Mouse (Mus musculus): ENCODE results near the gene Rfx5. TPM values are rescaled to one million over a fixed set of nuclear protein-coding genes. Genes with fewer than 3 reads are reported as not detected.
"Not testable (repeated sequence)": the region's sequence is repeated elsewhere in the genome, so short reads cannot be mapped to it uniquely, and the experiment has no call there.

Rfx5 gene
- polyA plus RNA-seq, 1 experiment from 2014 or later, result 13.7 TPM

GRCm38 (mm10) chr3:94932809-94933564, 20.9 kb upstream of the Rfx5 start, which contains the start of gene Selenbp1:
Selenbp1 (plus strand) TSS chr3:94933056.
- Histone ChIP-seq H3K9me3 (ENCODE audit: control insufficient read depth, low read length) (no peaks in the 10 kb centered on the region), H3K36me3 (ENCODE audit: control insufficient read depth, insufficient read depth, low read length) (no peaks in the 10 kb centered on the region), H3K4me1 (ENCODE audit: control insufficient read depth, insufficient read depth, low read length) (0 out of 2 replicates have a peak, but pooled peaks cover 3% of the 10 kb centered on the region), H3K27me3 (ENCODE audit: control insufficient read depth, insufficient read depth, low read length) (no peaks in the 10 kb centered on the region), H3K4me3 (ENCODE audit: low read depth, low read length) (no peak within 1 kb of the TSS), H3K9ac (ENCODE audit: low read length) (no peak within 1 kb of the TSS), H3K4me2 (ENCODE audit: low read depth, severe bottlenecking) (peak within 1 kb of the TSS; percentile 38), H3K27ac (replicated peaks; ENCODE audit: low read depth, low read length) (0 out of 2 replicates have a peak within 1 kb of the TSS, but pooled peaks have one; percentile 14)
- WGBS, result 23% methylated on average over 16 of the region's 16 CpGs
- ATAC-seq (ENCODE audit: insufficient number of reproducible peaks, low FRiP score, low TSS enrichment, low read depth) (peak; percentile 77), DNase-seq (ENCODE audit: low spot score) (peak; percentile 77)

- not testable (repeated sequence) for DNase-seq (ENCODE audit: low spot score); H3K9me3 ChIP-seq (ENCODE audit: control insufficient read depth, low read length); H3K9ac ChIP-seq (ENCODE audit: low read length); ATAC-seq (ENCODE audit: insufficient number of reproducible peaks, low FRiP score, low TSS enrichment, low read depth); H3K4me3 ChIP-seq (ENCODE audit: low read depth, low read length); H3K4me2 ChIP-seq (ENCODE audit: low read depth, severe bottlenecking); H3K27ac ChIP-seq (replicated peaks; ENCODE audit: low read depth, low read length); H3K4me1 ChIP-seq (ENCODE audit: control insufficient read depth, insufficient read depth, low read length); H3K36me3 ChIP-seq (ENCODE audit: control insufficient read depth, insufficient read depth, low read length); H3K27me3 ChIP-seq (ENCODE audit: control insufficient read depth, insufficient read depth, low read length)
- WGBS, result no CpG with 5 or more reads among the region's 2 CpGs
Observed at GRCm38 (mm10) chr3:94933604-94934003, 20.3 kb upstream of the Rfx5 start.

GRCm38 (mm10) chr3:94934564-94934963, 19.3 kb upstream of the Rfx5 start:
- not testable (repeated sequence) for H3K36me3 ChIP-seq (ENCODE audit: control insufficient read depth, insufficient read depth, low read length); DNase-seq (ENCODE audit: low spot score); H3K27me3 ChIP-seq (ENCODE audit: control insufficient read depth, insufficient read depth, low read length); H3K4me2 ChIP-seq (ENCODE audit: low read depth, severe bottlenecking); H3K4me3 ChIP-seq (ENCODE audit: low read depth, low read length); H3K4me1 ChIP-seq (ENCODE audit: control insufficient read depth, insufficient read depth, low read length); ATAC-seq (ENCODE audit: insufficient number of reproducible peaks, low FRiP score, low TSS enrichment, low read depth); H3K9ac ChIP-seq (ENCODE audit: low read length); H3K9me3 ChIP-seq (ENCODE audit: control insufficient read depth, low read length); H3K27ac ChIP-seq (replicated peaks; ENCODE audit: low read depth, low read length)
- WGBS, result 89% methylated on average over 3 of the region's 3 CpGs

- not testable (repeated sequence) for H3K27me3 ChIP-seq (ENCODE audit: control insufficient read depth, insufficient read depth, low read length)
Observed at GRCm38 (mm10) chr3:94935332-94935731, 18.5 kb upstream of the Rfx5 start.

GRCm38 (mm10) chr3:94936147-94936546, 17.7 kb upstream of the Rfx5 start:
- not testable (repeated sequence) for ATAC-seq (ENCODE audit: insufficient number of reproducible peaks, low FRiP score, low TSS enrichment, low read depth); H3K27ac ChIP-seq (replicated peaks; ENCODE audit: low read depth, low read length)
- WGBS, result 87% methylated on average over 5 of the region's 5 CpGs

More at GRCm38 (mm10) chr3:94935332-94935731, 18.5 kb upstream of the Rfx5 start:
- H3K4me2 ChIP-seq (ENCODE audit: low read depth, severe bottlenecking); H3K4me1 ChIP-seq (ENCODE audit: control insufficient read depth, insufficient read depth, low read length); H3K9ac ChIP-seq (ENCODE audit: low read length); DNase-seq (ENCODE audit: low spot score); H3K9me3 ChIP-seq (ENCODE audit: control insufficient read depth, low read length); ATAC-seq (ENCODE audit: insufficient number of reproducible peaks, low FRiP score, low TSS enrichment, low read depth); H3K4me3 ChIP-seq (ENCODE audit: low read depth, low read length); H3K36me3 ChIP-seq (ENCODE audit: control insufficient read depth, insufficient read depth, low read length); H3K27ac ChIP-seq (replicated peaks; ENCODE audit: low read depth, low read length): not testable (repeated sequence)
- 93% methylated on average over 3 of the region's 3 CpGs for WGBS

GRCm38 (mm10) chr3:94937194-94937593, 16.7 kb upstream of the Rfx5 start:
- not testable (repeated sequence) for H3K9ac ChIP-seq (ENCODE audit: low read length); H3K4me2 ChIP-seq (ENCODE audit: low read depth, severe bottlenecking); ATAC-seq (ENCODE audit: insufficient number of reproducible peaks, low FRiP score, low TSS enrichment, low read depth); DNase-seq (ENCODE audit: low spot score); H3K27me3 ChIP-seq (ENCODE audit: control insufficient read depth, insufficient read depth, low read length); H3K36me3 ChIP-seq (ENCODE audit: control insufficient read depth, insufficient read depth, low read length); H3K9me3 ChIP-seq (ENCODE audit: control insufficient read depth, low read length); H3K27ac ChIP-seq (replicated peaks; ENCODE audit: low read depth, low read length); H3K4me3 ChIP-seq (ENCODE audit: low read depth, low read length); H3K4me1 ChIP-seq (ENCODE audit: control insufficient read depth, insufficient read depth, low read length)
- 86% methylated on average over 6 of the region's 7 CpGs for WGBS

More at GRCm38 (mm10) chr3:94936147-94936546, 17.7 kb upstream of the Rfx5 start:
- not testable (repeated sequence) for H3K4me3 ChIP-seq (ENCODE audit: low read depth, low read length); H3K9me3 ChIP-seq (ENCODE audit: control insufficient read depth, low read length); H3K36me3 ChIP-seq (ENCODE audit: control insufficient read depth, insufficient read depth, low read length); H3K9ac ChIP-seq (ENCODE audit: low read length); H3K4me1 ChIP-seq (ENCODE audit: control insufficient read depth, insufficient read depth, low read length); H3K4me2 ChIP-seq (ENCODE audit: low read depth, severe bottlenecking); H3K27me3 ChIP-seq (ENCODE audit: control insufficient read depth, insufficient read depth, low read length); DNase-seq (ENCODE audit: low spot score)

GRCm38 (mm10) chr3:94940033-94940432, 13.8 kb upstream of the Rfx5 start:
- H3K4me3 ChIP-seq (ENCODE audit: low read depth, low read length); H3K9ac ChIP-seq (ENCODE audit: low read length); H3K27me3 ChIP-seq (ENCODE audit: control insufficient read depth, insufficient read depth, low read length); H3K27ac ChIP-seq (replicated peaks; ENCODE audit: low read depth, low read length); H3K9me3 ChIP-seq (ENCODE audit: control insufficient read depth, low read length); DNase-seq (ENCODE audit: low spot score); H3K4me1 ChIP-seq (ENCODE audit: control insufficient read depth, insufficient read depth, low read length); ATAC-seq (ENCODE audit: insufficient number of reproducible peaks, low FRiP score, low TSS enrichment, low read depth); H3K4me2 ChIP-seq (ENCODE audit: low read depth, severe bottlenecking); H3K36me3 ChIP-seq (ENCODE audit: control insufficient read depth, insufficient read depth, low read length): not testable (repeated sequence)
- 49% methylated on average over 9 of the region's 9 CpGs for WGBS

- not testable (repeated sequence) for DNase-seq (ENCODE audit: low spot score); H3K4me2 ChIP-seq (ENCODE audit: low read depth, severe bottlenecking); H3K4me3 ChIP-seq (ENCODE audit: low read depth, low read length); H3K4me1 ChIP-seq (ENCODE audit: control insufficient read depth, insufficient read depth, low read length); H3K27ac ChIP-seq (replicated peaks; ENCODE audit: low read depth, low read length); ATAC-seq (ENCODE audit: insufficient number of reproducible peaks, low FRiP score, low TSS enrichment, low read depth); H3K9ac ChIP-seq (ENCODE audit: low read length); H3K27me3 ChIP-seq (ENCODE audit: control insufficient read depth, insufficient read depth, low read length); H3K36me3 ChIP-seq (ENCODE audit: control insufficient read depth, insufficient read depth, low read length); H3K9me3 ChIP-seq (ENCODE audit: control insufficient read depth, low read length)
- 92% methylated on average over 8 of the region's 9 CpGs for WGBS
Observed at GRCm38 (mm10) chr3:94942211-94942967, 11.5 kb upstream of the Rfx5 start.
